Mouse (Mus musculus): Measurements from ENCODE around the gene Usp3. TPM values are rescaled to one million over a fixed set of nuclear protein-coding genes. Genes with fewer than 3 reads are reported as not detected.

Usp3 gene
- total RNA-seq, 2 experiments from 2014 or later: 33.3 to 35.8 TPM

DNA sequence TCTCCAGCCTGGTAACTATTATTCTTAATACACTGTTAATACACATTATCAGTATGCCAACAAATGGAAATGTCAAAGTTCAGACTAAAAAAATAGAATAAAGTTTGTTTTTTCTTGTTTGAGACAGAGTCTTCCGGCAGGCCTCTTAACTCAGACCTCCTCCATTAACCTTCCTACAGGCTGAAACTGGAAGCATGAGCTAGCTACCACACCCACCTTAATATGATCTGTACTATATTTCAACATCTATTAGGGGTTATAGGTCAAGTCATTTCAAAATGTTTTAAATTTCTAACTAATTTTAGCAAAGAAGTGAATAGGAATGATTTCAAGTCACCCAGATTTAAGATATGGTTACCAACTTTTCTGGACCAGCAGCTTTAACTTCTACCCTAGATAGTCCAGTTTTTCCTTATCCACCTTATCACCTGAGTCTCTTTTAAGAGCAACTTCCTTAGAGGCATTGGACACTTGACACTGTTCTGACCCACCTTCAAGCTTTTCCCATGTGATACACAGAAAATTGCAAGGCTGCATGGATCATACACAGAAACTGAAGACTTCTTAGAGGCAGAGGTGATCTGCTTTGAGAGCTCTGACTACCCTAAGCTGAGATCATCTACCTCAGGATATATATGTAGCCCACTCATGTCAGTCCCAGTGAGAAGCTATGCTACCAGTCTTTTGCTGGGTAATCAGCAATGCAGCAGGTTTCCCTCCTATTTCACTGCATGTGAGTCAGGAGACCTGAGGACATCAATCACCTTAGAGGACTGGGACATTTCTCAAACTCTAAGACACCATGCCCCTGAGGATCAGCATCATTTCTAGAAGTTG lies 17.7 kb downstream of the Usp3 start:
- no peak for DNase-seq (ENCODE audit: low spot score in 2 of 2)

DNA sequence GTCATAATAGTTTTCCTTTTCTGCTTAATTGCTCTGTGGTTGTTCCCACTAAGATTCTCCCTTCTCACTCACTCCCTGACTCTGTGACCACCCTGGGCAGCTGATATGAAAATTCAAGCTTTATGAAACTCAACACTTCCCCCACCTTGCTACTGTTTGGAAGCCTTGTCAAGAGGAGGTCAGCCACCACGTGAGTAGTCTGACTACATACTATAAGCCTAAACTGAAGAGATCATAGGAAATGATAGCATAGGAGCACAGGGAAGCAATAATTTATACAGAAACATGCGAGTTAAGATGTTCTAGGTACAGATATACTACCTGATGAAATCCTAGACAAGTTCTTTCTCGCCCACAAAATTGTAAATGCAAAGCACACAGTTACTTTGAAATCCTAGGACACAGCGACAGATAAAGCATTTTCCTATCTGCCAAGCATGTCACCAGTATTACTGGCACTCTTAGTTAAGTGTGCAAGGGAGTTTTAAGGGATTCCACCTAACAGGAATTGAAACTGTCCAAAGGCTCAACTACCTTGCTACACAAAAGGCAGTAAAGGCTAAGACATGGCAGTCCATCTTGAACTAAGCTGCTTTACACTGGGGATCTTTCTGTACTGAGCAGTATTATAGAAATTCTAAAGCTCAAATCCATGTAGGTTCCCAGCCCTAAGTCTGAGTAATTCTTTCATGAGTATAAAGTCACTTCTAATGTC lies 20.8 kb downstream of the Usp3 start:
- DNase-seq (ENCODE audit: low spot score in 2 of 2): no peak

DNA sequence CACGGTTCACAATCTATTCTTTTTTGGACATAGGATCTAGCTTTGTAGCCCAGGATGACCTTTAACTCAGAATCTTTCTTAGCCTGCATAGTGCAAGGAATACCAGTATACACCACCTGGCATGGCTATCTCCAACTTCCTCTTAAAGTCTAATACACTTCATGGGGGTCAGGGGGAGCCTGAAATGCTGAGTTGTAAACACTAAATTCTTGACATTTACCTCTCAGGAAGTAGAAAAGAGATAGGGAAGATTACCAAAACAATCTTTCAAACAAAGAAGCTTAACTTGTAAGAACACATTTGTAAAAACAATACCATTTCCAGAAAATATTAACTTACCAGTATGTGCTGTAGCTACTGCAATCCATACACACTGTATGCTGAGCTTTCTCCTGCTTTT lies 30.7 kb downstream of the Usp3 start:
- DNase-seq (ENCODE audit: low spot score in 2 of 2): no peak

DNA sequence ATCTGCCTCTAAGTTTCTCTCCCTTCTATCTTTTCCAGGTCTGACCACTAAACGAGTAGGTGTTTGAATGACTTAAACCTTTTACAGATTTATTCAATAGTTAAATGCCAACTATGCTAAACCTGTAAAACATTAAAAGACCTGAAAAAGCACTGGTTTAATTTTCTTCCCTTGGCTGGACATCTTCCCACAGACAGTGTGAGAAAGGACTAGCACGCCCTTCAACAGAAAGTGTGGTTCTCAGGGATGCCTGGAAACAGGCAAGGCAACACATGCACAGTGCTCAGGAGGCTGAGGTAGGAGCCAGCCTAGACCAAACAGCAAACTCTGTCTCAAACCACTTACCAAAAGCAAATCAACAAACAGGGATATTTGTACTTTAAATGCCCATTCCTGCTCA lies 31.4 kb downstream of the Usp3 start:
- DNase-seq (ENCODE audit: low spot score in 2 of 2): no peak

DNA sequence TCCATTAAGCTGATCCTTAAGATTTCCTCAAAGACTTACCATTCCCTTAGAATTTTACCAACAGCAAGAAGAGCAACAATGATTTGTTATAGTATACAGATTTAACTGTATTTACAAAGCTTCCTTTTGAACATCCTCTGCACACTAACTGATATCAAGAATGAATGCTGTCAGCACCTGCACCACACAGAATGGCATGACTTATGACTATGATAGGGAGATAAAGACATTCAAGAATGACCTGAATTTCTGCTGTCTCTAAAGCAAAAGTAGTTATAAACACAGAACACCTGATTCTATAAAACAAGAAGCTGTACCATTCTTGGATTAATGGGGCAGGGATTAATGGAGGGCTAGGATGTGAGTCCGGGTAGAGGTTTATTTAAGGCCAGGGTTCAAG lies 32.2 kb downstream of the Usp3 start:
- DNase-seq (ENCODE audit: low spot score in 2 of 2): no peak

DNA sequence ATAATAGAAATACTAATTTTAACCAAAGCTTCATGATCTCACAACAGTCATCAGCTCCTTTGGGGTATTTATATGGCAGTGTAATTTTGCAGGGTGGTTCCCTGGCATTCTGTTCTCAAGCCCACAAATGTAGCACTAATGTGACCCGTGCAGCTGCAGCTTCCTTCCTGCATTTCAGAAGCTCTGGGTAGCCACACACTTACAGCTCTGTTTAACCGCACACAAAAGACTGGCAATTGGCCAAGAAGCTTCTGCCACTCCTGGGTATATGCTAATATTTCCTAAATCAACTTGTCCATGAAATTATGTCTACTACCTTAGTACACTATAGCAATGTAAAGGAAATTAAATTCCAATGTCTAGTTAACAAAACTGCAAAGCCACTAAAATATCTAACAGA lies 32.6 kb downstream of the Usp3 start:
- no peak for DNase-seq (ENCODE audit: low spot score in 2 of 2)

DNA sequence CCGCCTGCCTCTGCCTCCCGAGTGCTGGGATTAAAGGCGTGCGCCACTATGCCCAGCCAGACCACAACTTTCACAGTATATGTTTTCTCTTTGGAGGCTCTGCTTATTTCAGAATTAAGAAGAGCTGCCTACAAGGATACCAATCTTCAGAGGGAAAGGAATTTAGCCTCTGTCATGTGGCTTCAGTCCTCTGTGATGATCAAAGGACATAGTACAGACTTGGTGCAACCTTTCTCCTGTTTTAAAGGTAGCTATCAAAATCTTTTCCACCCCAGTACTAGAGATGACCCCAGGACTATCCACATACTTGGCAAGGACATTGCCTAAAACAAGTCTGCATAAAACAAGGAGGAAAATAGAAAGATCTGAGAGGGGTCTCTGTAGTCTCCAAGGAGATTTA lies 34.0 kb downstream of the Usp3 start:
- no peak for DNase-seq (ENCODE audit: low spot score in 2 of 2)

DNA sequence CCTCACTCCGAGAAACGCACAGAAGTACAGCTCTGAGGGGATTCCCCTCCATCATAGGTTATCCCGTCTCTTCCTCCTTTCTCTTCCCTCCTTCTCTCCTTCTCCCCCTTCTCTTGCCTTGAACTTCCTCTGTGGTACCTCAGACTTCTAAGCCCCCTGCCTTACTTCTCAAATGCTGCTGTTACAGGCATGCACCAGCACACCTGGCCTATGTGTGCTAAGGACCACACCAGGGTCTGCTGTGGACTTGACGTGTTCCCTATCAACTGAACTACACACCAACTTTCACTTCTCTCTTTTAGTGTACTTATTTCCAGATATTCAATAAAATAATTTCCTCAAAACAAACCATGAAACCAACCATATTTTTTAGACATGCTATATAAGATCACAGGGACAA lies 50.2 kb downstream of the Usp3 start:
- no peak for DNase-seq (ENCODE audit: low spot score in 2 of 2)

DNA sequence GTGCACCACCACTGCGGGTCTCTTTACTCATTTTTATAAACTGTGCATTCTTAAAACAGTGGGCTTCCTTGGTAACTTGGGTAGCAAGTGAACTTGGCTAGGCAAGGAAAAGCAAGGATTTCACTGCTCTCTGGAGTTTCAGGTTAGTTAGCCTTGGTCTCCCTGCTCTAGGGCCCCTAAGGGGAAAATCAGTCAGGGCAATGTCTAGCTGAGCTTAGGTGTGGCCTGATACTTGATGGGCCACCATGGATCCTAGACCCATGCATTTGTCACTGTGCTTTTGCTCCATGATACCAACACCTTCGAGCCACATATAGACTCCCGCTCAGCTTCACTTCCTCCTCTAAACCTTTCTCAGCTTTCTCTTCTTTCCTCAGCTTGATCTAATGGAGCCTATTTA lies 71.3 kb downstream of the Usp3 start:
- DNase-seq (ENCODE audit: low spot score in 2 of 2): no peak

DNA sequence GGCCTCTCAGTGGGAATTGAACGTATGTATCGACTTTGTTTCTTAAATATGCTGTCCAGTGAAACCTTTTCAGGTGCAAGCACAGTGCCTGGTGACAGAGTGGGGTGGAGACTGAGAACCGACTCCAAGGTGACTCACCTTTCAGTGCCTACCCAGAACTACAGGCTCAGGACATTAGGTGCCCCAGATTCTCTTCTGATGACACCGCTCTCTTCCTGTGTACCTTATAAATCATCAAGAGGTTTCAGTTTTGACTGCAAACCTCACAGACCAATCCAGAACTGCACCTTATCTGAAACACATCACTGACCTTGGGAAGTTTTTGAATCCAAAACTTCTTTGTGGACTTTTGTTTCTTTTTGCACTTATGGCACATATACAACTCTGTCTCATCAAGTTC lies 72.6 kb downstream of the Usp3 start:
- no peak for DNase-seq (ENCODE audit: low spot score in 2 of 2)

DNA sequence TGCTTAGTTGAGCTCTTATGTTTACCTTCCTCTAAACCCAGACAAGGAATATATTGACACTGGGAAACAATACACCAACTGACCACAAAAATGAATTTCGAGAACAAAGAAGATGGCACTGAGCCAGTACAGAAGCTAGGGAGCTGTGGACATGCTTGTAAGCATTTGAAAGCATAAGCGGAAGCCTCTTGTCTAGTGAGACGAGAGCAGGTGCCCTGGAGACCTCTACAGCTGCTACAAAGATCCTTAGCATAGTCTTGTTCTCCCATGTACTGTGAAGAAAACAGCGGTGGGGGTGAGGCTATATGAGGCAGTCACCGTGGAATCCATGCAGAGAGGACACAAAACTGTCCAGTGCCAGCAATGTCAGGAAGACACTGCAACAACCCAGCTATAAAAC lies 74.0 kb downstream of the Usp3 start:
- no peak for DNase-seq (ENCODE audit: low spot score in 2 of 2)

DNA sequence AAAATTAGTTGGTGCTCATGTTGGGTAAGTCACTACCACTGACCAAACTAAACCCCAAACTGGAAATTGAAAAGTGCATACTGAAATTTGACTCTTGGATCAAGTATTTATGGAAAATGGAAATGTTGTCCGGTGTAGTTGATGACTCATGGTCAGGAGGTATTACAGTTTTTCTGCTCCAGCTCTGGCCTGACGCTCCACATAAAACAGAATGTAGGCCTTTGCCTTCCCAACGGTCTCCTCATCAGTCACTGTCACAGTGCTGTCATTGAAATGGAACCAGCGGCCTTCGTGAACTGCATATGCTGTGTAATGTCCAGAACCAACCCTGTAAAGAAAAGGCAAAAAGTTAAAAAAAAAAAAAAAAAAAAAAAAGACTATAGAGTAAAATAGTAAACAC lies 74.7 kb downstream of the Usp3 start:
- DNase-seq (ENCODE audit: low spot score in 2 of 2): no peak

DNA sequence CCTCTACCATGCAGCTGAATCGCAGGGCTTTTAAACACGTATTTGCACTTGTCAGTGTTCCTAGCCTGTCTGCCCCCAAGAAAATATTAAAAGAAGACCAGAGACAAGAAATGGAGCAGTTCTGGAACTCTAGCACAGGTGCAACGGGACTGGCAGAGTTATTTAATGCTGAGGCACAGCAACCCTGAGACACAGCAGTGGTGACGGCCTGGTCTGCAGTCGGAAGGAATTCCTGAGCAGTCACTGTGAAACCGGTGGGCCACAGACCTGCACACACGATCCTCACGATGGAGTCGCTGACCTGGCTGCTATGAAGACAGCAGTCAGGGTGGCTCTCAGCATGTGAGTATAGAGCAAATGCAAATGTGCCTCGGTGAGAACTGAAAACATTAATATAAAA lies 75.2 kb downstream of the Usp3 start:
- DNase-seq (ENCODE audit: low spot score in 2 of 2): no peak

DNA sequence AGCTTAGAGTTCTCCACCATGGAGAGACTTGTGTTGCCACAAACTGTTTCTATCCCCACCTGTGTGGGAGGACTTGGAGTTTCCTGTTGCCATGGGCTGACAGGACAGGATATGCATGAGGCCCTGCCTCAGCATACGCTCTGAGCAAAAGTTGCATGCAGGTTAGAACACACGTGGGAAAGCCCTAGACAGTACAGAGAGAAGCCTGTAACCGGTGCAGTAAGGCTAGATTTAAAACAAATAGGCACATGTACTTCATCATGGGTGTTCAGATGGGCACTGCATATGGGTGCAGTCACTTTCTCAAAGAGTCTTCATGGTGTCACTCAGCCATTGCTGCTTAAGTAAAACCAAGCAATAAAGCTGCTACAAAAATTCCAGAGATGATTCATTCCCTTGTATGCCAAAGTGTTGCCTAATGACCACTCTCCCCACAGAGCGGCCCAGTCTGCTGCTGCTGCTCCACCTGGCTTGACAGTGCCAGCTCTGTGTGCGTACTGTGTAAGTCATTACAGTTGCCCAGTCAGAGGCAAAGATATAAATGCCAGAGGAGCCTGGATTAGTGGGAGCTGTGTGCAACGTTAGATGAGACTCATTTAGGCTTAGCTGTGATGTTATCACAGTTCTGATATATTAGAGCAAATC lies 76.5 kb downstream of the Usp3 start:
- no peak for DNase-seq (ENCODE audit: low spot score in 2 of 2)

DNA sequence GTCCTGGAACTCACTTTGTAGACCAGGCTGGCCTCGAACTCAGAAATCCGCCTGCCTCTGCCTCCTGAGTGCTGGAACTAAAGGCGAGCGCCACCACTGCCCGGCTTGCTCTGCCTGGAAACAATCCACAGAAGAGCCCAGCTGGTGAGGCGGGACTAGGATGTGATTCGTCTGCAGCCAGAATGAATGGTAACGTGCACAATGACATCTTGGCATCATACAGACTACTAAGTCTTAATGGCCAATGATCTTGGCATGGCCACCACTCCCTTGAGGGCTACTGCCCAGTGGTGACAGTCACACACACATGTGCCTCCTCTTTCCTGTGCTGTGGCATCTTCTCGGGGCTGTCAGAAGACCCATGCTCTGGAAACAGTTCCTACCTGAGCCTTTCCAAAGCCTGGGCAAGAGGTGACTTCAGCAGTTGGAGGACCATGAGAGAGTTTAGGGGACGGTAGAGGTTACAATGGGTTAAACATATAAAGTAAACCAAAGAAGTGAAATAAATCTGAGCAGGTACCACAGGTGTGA lies 77.2 kb downstream of the Usp3 start:
- no peak for DNase-seq (ENCODE audit: low spot score in 2 of 2)

DNA sequence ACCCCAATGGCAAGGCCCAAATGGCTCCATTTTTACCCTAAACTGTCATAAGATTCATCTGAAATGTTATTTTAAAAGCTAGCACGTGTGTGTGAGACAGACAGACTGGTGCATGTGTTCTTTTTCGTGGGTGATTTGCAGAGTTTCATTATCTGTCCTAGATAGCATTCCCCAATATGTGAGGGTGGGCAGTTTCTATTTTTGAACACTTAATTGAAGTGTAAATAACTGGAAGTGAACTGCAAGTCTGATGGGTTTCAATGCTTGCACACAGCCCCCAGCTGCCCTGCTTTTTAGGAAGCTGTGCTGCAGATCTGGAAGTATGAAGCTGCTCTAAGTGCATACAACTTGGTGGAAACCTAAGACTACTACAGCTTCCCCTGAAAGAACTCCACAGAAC lies 77.8 kb downstream of the Usp3 start:
- no peak for DNase-seq (ENCODE audit: low spot score in 2 of 2)

DNA sequence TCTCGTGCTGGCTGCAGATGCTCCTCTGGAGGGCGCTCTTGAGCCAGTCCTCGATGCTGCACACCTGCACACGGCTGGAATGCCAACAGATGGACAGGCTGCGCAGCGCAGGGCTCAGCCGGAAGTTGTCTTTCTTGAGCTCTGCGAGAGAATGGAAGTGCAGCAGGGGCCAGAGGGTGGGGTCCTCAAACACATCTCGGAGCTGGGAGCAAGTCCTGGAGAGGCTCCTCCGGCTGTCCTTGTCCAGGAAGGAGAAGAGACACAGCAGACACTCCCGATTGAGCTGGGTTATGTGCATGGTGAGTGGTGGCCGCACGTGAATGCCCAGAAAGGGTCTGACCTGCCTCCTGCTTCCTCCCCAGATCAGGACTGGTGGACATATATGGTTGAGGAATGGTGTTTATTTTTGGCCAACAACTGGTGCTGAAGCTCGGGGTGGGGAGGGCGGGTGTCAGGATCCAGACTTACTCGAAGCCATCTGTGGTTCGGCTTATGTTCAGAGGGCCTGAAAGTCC lies 78.6 kb downstream of the Usp3 start, which contains the start of gene Fbxl22:
TSS of gene Fbxl22 (minus strand) at position 338 of the 515 bp plus-strand sequence.
- DNase-seq (ENCODE audit: low spot score in 2 of 2): no peak

DNA sequence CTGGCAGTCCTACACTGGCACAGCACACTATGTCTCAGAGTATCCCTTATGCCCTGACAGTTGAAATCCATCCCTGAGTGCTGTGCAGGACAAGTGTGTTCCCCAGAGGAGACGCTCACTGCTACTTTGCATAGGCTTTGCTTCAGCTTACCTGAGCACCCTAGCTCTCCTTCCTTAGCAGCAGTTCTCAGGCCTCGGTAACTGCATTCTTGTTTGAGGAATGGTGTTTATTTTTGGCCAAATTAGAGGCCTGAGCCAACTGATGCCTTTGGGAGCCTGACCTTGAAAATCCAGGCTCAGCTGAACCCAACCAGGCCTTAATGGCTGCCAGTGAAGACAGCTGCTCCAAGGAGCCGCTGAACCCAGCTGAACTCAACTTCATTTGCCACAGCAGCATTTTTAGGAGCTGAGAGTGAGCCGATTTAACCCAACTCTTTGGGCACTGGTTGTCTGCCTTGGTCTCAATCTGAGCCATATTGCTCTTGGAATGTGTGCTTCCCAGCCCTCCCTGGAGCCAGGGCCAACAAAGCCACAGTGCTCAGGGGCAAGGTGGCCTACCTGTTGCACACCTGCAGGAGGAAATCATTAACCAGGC lies 79.2 kb downstream of the Usp3 start:
- no peak for DNase-seq (ENCODE audit: low spot score in 2 of 2)

DNA sequence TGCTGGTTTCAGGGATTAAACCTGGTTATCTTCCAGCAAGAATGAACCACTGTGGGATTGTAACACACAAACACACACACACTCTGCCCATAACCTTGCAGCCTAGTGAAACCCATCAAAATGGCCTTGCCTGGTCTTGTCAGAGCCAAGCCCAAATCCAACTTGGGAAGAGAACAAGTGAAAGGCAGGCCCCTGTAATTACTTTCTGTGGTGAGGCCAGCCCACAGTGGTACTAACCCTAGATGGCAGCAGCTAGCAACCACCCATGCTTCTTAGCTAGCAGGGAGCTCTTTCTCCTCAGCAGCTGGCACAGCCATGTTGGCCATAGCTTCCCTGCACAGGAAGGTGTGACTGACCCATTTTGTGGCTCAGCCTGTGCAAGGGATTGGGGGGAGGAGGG lies 79.8 kb downstream of the Usp3 start:
- no peak for DNase-seq (ENCODE audit: low spot score in 2 of 2)

DNA sequence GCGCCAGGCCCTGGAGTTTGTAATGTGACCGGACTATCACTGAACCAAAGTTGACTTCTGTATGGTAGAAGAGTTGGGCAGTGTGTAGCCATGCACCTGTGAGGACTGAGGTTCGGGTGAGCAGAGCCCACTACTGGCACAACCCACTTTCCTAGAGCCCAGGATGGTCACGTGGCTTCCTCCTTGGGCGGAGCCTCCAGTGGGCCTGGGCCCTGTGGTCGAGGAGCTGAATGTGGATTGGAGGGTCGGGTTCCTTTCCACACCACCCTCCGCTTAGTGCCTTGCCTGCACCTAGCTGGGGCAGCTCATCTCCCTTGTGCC lies 80.6 kb downstream of the Usp3 start:
- peak; percentile 73 to 83 for DNase-seq (ENCODE audit: low spot score in 2 of 2)

DNA sequence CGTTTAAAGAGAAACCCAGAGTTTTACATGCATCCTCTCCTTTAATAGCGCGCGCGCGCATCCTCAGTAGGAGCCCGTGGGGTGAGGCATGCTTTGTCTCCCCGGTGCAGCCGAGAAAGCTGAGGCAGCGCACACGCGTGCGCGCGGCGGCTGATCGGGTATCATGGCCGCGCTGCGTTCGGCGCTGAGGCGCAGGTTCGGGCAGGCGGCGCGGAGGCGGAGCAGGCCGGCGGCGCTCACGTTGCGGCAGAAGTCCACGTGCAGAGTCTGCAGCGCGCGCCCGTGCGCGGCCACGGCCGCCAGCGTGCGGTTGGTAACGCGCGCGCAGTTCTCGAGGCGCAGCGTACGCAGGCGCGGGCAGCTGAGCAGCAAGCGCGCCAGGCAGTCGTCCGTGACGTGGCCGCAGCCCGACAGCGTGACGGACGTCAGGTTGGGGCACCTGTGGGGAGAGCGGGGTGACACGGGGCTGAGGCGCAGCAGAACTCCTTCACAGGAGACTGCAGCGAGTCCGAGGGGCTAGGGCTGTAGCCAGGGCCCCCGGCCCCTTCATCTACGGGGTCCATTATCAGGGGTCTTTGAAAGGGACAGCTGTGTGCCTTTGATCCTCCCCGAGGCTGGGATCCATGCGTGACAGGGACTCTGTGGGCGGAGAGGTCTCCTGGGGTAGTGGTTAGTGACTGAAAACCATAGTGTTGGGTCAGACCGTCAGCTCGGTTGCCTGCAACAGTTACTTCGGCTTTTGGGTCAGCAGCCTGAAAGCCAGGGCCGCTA lies 81.2 kb downstream of the Usp3 start:
- peak; percentile 89 to 93 for DNase-seq (ENCODE audit: low spot score in 2 of 2)

All from gastrocnemius, postnatal 4 days (tissue).